Mouse (Mus musculus) liver, embryonic 12.5 days (tissue): ENCODE data around the gene Pigf. TPM values are rescaled to one million over a fixed set of nuclear protein-coding genes. Genes with fewer than 3 reads are reported as not detected.

Experiments
- ATAC-seq: fragments of 200-750 bp; cut with Nextera tagmentation; 2 replicates; pipeline ENCODE4 v1.8.0; 2017; ENCODE audit warnings: moderate number of reproducible peaks, mild to moderate bottlenecking, moderate library complexity
- H3K27ac ChIP-seq: fragments of 300-500 bp; sonication (generic); 2 replicates; pipeline ENCODE4 v1.5.1; 2016; ENCODE audit warnings: mild to moderate bottlenecking
- H3K27me3 ChIP-seq: fragments of 300-500 bp; sonication (generic); replicated peaks from 2 replicates; pipeline ENCODE4 v1.6.1; 2016; ENCODE audit warnings: mild to moderate bottlenecking, moderate library complexity
- H3K36me3 ChIP-seq: fragments of 300-500 bp; sonication (generic); 2 replicates; pipeline ENCODE4 v1.6.1; 2016; ENCODE audit warnings: mild to moderate bottlenecking, moderate library complexity
- H3K4me1 ChIP-seq: fragments of 300-500 bp; sonication (generic); 2 replicates; pipeline ENCODE4 v1.6.1; 2016
- H3K4me2 ChIP-seq: fragments of 300-500 bp; sonication (generic); 2 replicates; pipeline ENCODE4 v1.6.1; 2016; ENCODE audit warnings: mild to moderate bottlenecking, moderate library complexity
- H3K4me3 ChIP-seq: fragments of 300-500 bp; sonication (generic); 2 replicates; pipeline ENCODE4 v1.5.1; 2016; ENCODE audit warnings: mild to moderate bottlenecking, moderate library complexity
- H3K9ac ChIP-seq: fragments of 300-500 bp; sonication (generic); 2 replicates; pipeline ENCODE4 v1.6.1; 2016; ENCODE audit warnings: mild to moderate bottlenecking, moderate library complexity
- H3K9me3 ChIP-seq: fragments of 300-500 bp; sonication (generic); replicated peaks from 2 replicates; pipeline ENCODE4 v1.6.1; 2016; ENCODE audit warnings: mild to moderate bottlenecking, moderate library complexity
- WGBS: fragments of 180-500 bp; shearing (Covaris S2); methylation state at CpG from one replicate; pipeline ENCODE4 v1.1.7; 2016; ENCODE audit not compliant: insufficient replicate concordance; 5-methylcytosine and 5-hydroxymethylcytosine counted together
- polyA plus RNA-seq: library from polyadenylated mRNA; unstranded; fragments of >200 nt; fragmentation: Nextera tagmentation; extraction: Ambion mirVana; gene quantifications from 2 replicates; pipeline ENCODE4 v1.2.1, GENCODE M21; 2016

Pigf gene
- polyA plus RNA-seq, 1 experiment from 2014 or later: 18.6 TPM

- no peak for ATAC-seq
- H3K27ac ChIP-seq: no peak overlapping the region
- H3K9me3 ChIP-seq: no peaks in the 10 kb centered on the region
- H3K9ac ChIP-seq: no peak overlapping the region
- H3K4me2 ChIP-seq: no peak overlapping the region
- peaks cover 14% of the 10 kb centered on the region for H3K4me1 ChIP-seq
- WGBS: 75% methylated on average over 5 of the region's 5 CpGs
- no peaks in the 10 kb centered on the region for H3K27me3 ChIP-seq
- H3K4me3 ChIP-seq: no peak overlapping the region
- H3K36me3 ChIP-seq: peaks cover 25% of the 10 kb centered on the region
Measured at GRCm38 (mm10) chr17:87019692-87020091, 5.5 kb downstream of the Pigf start.

GRCm38 (mm10) chr17:87011301-87012019 lies 13.7 kb downstream of the Pigf start:
- 75% methylated on average over 13 of the region's 13 CpGs for WGBS
- Histone ChIP-seq H3K27me3 (no peaks in the 10 kb centered on the region), H3K9me3 (no peaks in the 10 kb centered on the region), H3K4me3 (no peak overlapping the region), H3K4me1 (no peaks in the 10 kb centered on the region), H3K4me2 (no peak overlapping the region), H3K9ac (no peak overlapping the region), H3K36me3 (peaks cover 20% of the 10 kb centered on the region; the same call in 1 of the 2 replicates), H3K27ac (no peak overlapping the region)
- no peak for ATAC-seq

GRCm38 (mm10) chr17:87008950-87009349 lies 16.3 kb downstream of the Pigf start:
- Histone ChIP-seq H3K27me3 (no peaks in the 10 kb centered on the region), H3K4me2 (no peak overlapping the region), H3K36me3 (peaks cover 17% of the 10 kb centered on the region; the same call in 1 of the 2 replicates), H3K9ac (no peak overlapping the region), H3K9me3 (no peaks in the 10 kb centered on the region), H3K4me3 (no peak overlapping the region), H3K27ac (no peak overlapping the region), H3K4me1 (no peaks in the 10 kb centered on the region)
- ATAC-seq: no peak
- WGBS: 79% methylated on average over 3 of the region's 3 CpGs

- no peak overlapping the region for H3K4me2 ChIP-seq
- no peak for ATAC-seq
- no peaks in the 10 kb centered on the region for H3K9me3 ChIP-seq
- H3K36me3 ChIP-seq: peaks cover 5% of the 10 kb centered on the region; the same call in 1 of the 2 replicates
- H3K27ac ChIP-seq: no peak overlapping the region
- no peaks in the 10 kb centered on the region for H3K27me3 ChIP-seq
- no peak overlapping the region for H3K4me3 ChIP-seq
- 78% methylated on average over 6 of the region's 6 CpGs for WGBS
- no peaks in the 10 kb centered on the region for H3K4me1 ChIP-seq
- no peak overlapping the region for H3K9ac ChIP-seq
Measured at GRCm38 (mm10) chr17:86997323-86997722, 27.9 kb downstream of the Pigf start.

GRCm38 (mm10) chr17:86991306-86991705 lies 33.9 kb downstream of the Pigf start:
- WGBS: 85% methylated on average over 8 of the region's 8 CpGs
- Histone ChIP-seq H3K9ac (no peak overlapping the region), H3K27me3 (no peaks in the 10 kb centered on the region), H3K4me2 (no peak overlapping the region), H3K4me1 (peaks cover 7% of the 10 kb centered on the region; the same call in 1 of the 2 replicates), H3K4me3 (no peak overlapping the region), H3K9me3 (no peaks in the 10 kb centered on the region), H3K27ac (no peak overlapping the region), H3K36me3 (no peaks in the 10 kb centered on the region)
- ATAC-seq: no peak

GRCm38 (mm10) chr17:86988601-86989184 lies 36.5 kb downstream of the Pigf start:
- no peak overlapping the region for H3K27ac ChIP-seq
- H3K4me2 ChIP-seq: no peak overlapping the region
- no peak for ATAC-seq
- H3K9me3 ChIP-seq: no peaks in the 10 kb centered on the region
- H3K27me3 ChIP-seq: no peaks in the 10 kb centered on the region
- no peaks in the 10 kb centered on the region for H3K36me3 ChIP-seq
- H3K4me1 ChIP-seq: peaks cover 7% of the 10 kb centered on the region; the same call in 1 of the 2 replicates
- H3K4me3 ChIP-seq: no peak overlapping the region
- 60% methylated on average over 6 of the region's 6 CpGs for WGBS
- H3K9ac ChIP-seq: no peak overlapping the region

- no peak overlapping the region for H3K4me2 ChIP-seq
- no peaks in the 10 kb centered on the region for H3K27me3 ChIP-seq
- no peaks in the 10 kb centered on the region for H3K36me3 ChIP-seq
- H3K9me3 ChIP-seq: no peaks in the 10 kb centered on the region
- no peak for ATAC-seq
- H3K4me3 ChIP-seq: no peak overlapping the region
- peaks cover 7% of the 10 kb centered on the region; the same call in 1 of the 2 replicates for H3K4me1 ChIP-seq
- H3K9ac ChIP-seq: no peak overlapping the region
- H3K27ac ChIP-seq: no peak overlapping the region
- WGBS: 72% methylated on average over 5 of the region's 5 CpGs
Measured at GRCm38 (mm10) chr17:86988161-86988560, 37.0 kb downstream of the Pigf start.

- 65% methylated on average over 17 of the region's 17 CpGs for WGBS
- Histone ChIP-seq H3K27ac (no peak overlapping the region), H3K4me1 (peaks cover 7% of the 10 kb centered on the region; the same call in 1 of the 2 replicates)
Measured at GRCm38 (mm10) chr17:86986449-86987138, 38.6 kb downstream of the Pigf start.

GRCm38 (mm10) chr17:86982497-86982896 lies 42.7 kb downstream of the Pigf start:
- 75% methylated on average over 9 of the region's 9 CpGs for WGBS

More at GRCm38 (mm10) chr17:86986449-86987138, 38.6 kb downstream of the Pigf start:
- no peaks in the 10 kb centered on the region for H3K36me3 ChIP-seq
- no peaks in the 10 kb centered on the region for H3K27me3 ChIP-seq
- H3K4me2 ChIP-seq: no peak overlapping the region
- ATAC-seq: no peak
- H3K4me3 ChIP-seq: no peak overlapping the region
- no peaks in the 10 kb centered on the region for H3K9me3 ChIP-seq
- no peak overlapping the region for H3K9ac ChIP-seq

GRCm38 (mm10) chr17:86981701-86982100 lies 43.5 kb downstream of the Pigf start:
- H3K4me3 ChIP-seq: no peak overlapping the region
- H3K27ac ChIP-seq: no peak overlapping the region
- no peak for ATAC-seq
- peaks cover 1% of the 10 kb centered on the region; the same call in 1 of the 2 replicates for H3K4me1 ChIP-seq
- no peak overlapping the region for H3K9ac ChIP-seq
- H3K36me3 ChIP-seq: no peaks in the 10 kb centered on the region
- no peak overlapping the region for H3K4me2 ChIP-seq
- no peaks in the 10 kb centered on the region for H3K27me3 ChIP-seq
- WGBS: 87% methylated on average over 2 of the region's 2 CpGs
- no peaks in the 10 kb centered on the region for H3K9me3 ChIP-seq

More at GRCm38 (mm10) chr17:86982497-86982896, 42.7 kb downstream of the Pigf start:
- Histone ChIP-seq H3K9me3 (no peaks in the 10 kb centered on the region), H3K27me3 (no peaks in the 10 kb centered on the region), H3K36me3 (no peaks in the 10 kb centered on the region), H3K4me3 (no peak overlapping the region), H3K4me2 (no peak overlapping the region), H3K27ac (no peak overlapping the region), H3K4me1 (peaks cover 7% of the 10 kb centered on the region; the same call in 1 of the 2 replicates), H3K9ac (no peak overlapping the region)
- ATAC-seq: no peak

GRCm38 (mm10) chr17:86981205-86981604 lies 44.0 kb downstream of the Pigf start:
- Histone ChIP-seq H3K4me3 (no peak overlapping the region), H3K9ac (no peak overlapping the region), H3K36me3 (no peaks in the 10 kb centered on the region), H3K27ac (no peak overlapping the region), H3K9me3 (no peaks in the 10 kb centered on the region), H3K27me3 (no peaks in the 10 kb centered on the region), H3K4me2 (no peak overlapping the region), H3K4me1 (no peaks in the 10 kb centered on the region)
- WGBS: 62% methylated on average over 1 of the region's 1 CpGs
- no peak for ATAC-seq

- WGBS: 51% methylated on average over 6 of the region's 6 CpGs
- no peaks in the 10 kb centered on the region for H3K4me1 ChIP-seq
Measured at GRCm38 (mm10) chr17:86978496-86978895, 46.7 kb downstream of the Pigf start.

More at GRCm38 (mm10) chr17:86978496-86978895, 46.7 kb downstream of the Pigf start:
- H3K4me3 ChIP-seq: no peak overlapping the region
- H3K4me2 ChIP-seq: no peak overlapping the region
- no peak overlapping the region for H3K27ac ChIP-seq
- ATAC-seq: no peak
- H3K9me3 ChIP-seq: no peaks in the 10 kb centered on the region
- 0 out of 2 replicates have a peak, but pooled peaks cover 3% of the 10 kb centered on the region for H3K36me3 ChIP-seq
- H3K27me3 ChIP-seq: no peaks in the 10 kb centered on the region
- no peak overlapping the region for H3K9ac ChIP-seq
